In genomic region chr10:24629086-24629720, GRCm38 (mm10) we compare ENCODE assay signal across 16 mouse cellular contexts. TPM values are rescaled to one million over a fixed set of nuclear protein-coding genes. Genes with fewer than 3 reads are reported as not detected.
A peak's percentile ranks its signal among the peaks of the same experiment; 100 is the strongest.
DNase-seq lines count a peak whose midpoint lies in the region; ATAC-seq and TF ChIP-seq lines count a peak whose summit lies in the region.
"Had no signal": no experiment of that assay in that cellular context is flagged by ENCODE, and none has a peak within 500 bp of the region (broad histone marks: within the 10 kb centered on the region; RNA-seq: fewer than 3 reads in every experiment).

No protein-coding gene starts in this region.

- no peaks in the 10 kb centered on the region for H3K36me3 ChIP-seq in kidney, adult 2 months (ENCODE audit: control insufficient read depth, insufficient read depth, low read length)
- H3K36me3 ChIP-seq in liver, embryonic 15.5 days (replicated peaks): no peaks in the 10 kb centered on the region
- H3K36me3 ChIP-seq: neural tube, embryonic 15.5 days had no signal

- 47% methylated on average over 9 of the region's 9 CpGs for WGBS in kidney, adult 2 months
- WGBS in liver, embryonic 15.5 days (ENCODE audit: insufficient replicate concordance): 30% methylated on average over 9 of the region's 9 CpGs

- DNase-seq in kidney, adult 18-20 months: peak; percentile 22
- no peak for DNase-seq in kidney, adult 2 months
- peak; percentile 55 for DNase-seq in urinary bladder, postnatal 14 days (ENCODE audit: low spot score)
- DNase-seq in urinary bladder, postnatal 10 days (ENCODE audit: low spot score): no peak
- DNase-seq in yolk sac, embryonic 10.5 days (ENCODE audit: low spot score): peak; percentile 72
- DNase-seq in left cerebral cortex, postnatal 25 days (ENCODE audit: low spot score in 2 of 2): no peak
- no peak for DNase-seq in retina, embryonic 14.5 days (ENCODE audit: low spot score)
- DNase-seq: kidney, adult 11 months; thymus, adult 2 months had no signal

- ATAC-seq in liver, embryonic 15.5 days (ENCODE audit: insufficient read depth): peak; percentile 52
- ATAC-seq: activated CD4-positive, CD25-positive, alpha-beta regulatory T cell, adult 4 months; forebrain, embryonic 13.5 days had no signal

- H3K9ac ChIP-seq in liver, embryonic 15.5 days: no peak overlapping the region
- H3K9ac ChIP-seq: forebrain, embryonic 13.5 days; neural tube, embryonic 15.5 days had no signal

- TF ChIP-seq POLR2A in kidney, adult 2 months (IDR thresholded peaks at IDR 0.05; ENCODE audit: low read depth, low read length): no peak

- H3K4me3 ChIP-seq in kidney, adult 2 months (ENCODE audit: insufficient read depth, low read depth, low read length): no peak overlapping the region
- no peak overlapping the region for H3K4me3 ChIP-seq in liver, embryonic 15.5 days (replicated peaks)
- H3K4me3 ChIP-seq: forebrain, embryonic 13.5 days; layer of hippocampus, adult 2 months; neural tube, embryonic 15.5 days had no signal

- intact Hi-C loops in left cerebral cortex, postnatal 25 days (cut with DNase I): loop anchor here (5.0 kb wide), 1 partner anchor 317 kb away; no protein-coding TSS in a partner anchor

- H3K4me2 ChIP-seq in liver, embryonic 15.5 days: no peak overlapping the region
- H3K4me2 ChIP-seq: forebrain, embryonic 13.5 days; neural tube, embryonic 15.5 days had no signal

- no peak overlapping the region for H3K27ac ChIP-seq in kidney, adult 2 months (ENCODE audit: insufficient read depth, low read depth, low read length)
- H3K27ac ChIP-seq in liver, embryonic 15.5 days (replicated peaks): no peak overlapping the region
- H3K27ac ChIP-seq: forebrain, embryonic 13.5 days; layer of hippocampus, adult 2 months; neural tube, embryonic 15.5 days had no signal

- TF ChIP-seq CTCF in kidney, adult 2 months (conservative IDR thresholded peaks at IDR 0.05; ENCODE audit: insufficient read depth, insufficient read length, low read depth, low read length): no peak

- H3K27me3 ChIP-seq in kidney, adult 2 months (replicated peaks; ENCODE audit: control insufficient read depth, insufficient read depth, low read length): no peaks in the 10 kb centered on the region
- no peaks in the 10 kb centered on the region for H3K27me3 ChIP-seq in liver, embryonic 15.5 days
- H3K27me3 ChIP-seq: forebrain, embryonic 13.5 days; neural tube, embryonic 15.5 days had no signal

- H3K4me1 ChIP-seq in kidney, adult 2 months (ENCODE audit: control insufficient read depth, insufficient read depth, low read length): 0 out of 2 replicates have a peak, but pooled peaks cover 4% of the 10 kb centered on the region
- H3K4me1 ChIP-seq in liver, embryonic 15.5 days (replicated peaks): peaks cover 1% of the 10 kb centered on the region; the same call in 1 of the 2 replicates
- H3K4me1 ChIP-seq: neural tube, embryonic 15.5 days had no signal

- H3K9me3 ChIP-seq in liver, embryonic 15.5 days (replicated peaks): no peaks in the 10 kb centered on the region
- H3K9me3 ChIP-seq: forebrain, embryonic 13.5 days; neural tube, embryonic 15.5 days had no signal

RNA-seq across cellular contexts. Expression of gene Ccn2, which starts 34.0 kb away (rescaled TPM):
- 115 and 153 TPM in 2 replicates for polyA plus RNA-seq in kidney, adult 2 months (2012; rRNA removed)
- polyA plus RNA-seq in liver, embryonic 15.5 days (2015; fragmentation: Nextera tagmentation; extraction: Ambion mirVana): 1.0 and 1.1 TPM in 2 replicates
- total RNA-seq in left cerebral cortex, postnatal 25 days (2021): 10 to 100 TPM; 24.1 to 25.6 TPM
- total RNA-seq: common myeloid progenitor, adult 5-6 weeks; monocyte, adult 5-6 weeks had no signal
- polyA plus RNA-seq: activated CD4-positive, CD25-positive, alpha-beta regulatory T cell, adult 4 months had no signal

Comparison
In these comparisons a context has a peak if more than half of its experiments do, and no peak if none do; other contexts are left out.
1. DNase-seq: peak in kidney, adult 18-20 months (single experiment), urinary bladder, postnatal 14 days (single experiment) and yolk sac, embryonic 10.5 days (single experiment); none in kidney, adult 2 months (single experiment), urinary bladder, postnatal 10 days (single experiment), left cerebral cortex, postnatal 25 days (0 of 2) and retina, embryonic 14.5 days (single experiment).
2. RNA of gene Ccn2, which starts 34.0 kb away (polyA plus RNA-seq): 115 to 153 TPM in kidney, adult 2 months; 1.0 to 1.1 TPM in liver, embryonic 15.5 days; every median in the first group is over 10 times any median in the second.